ENCODE assay signal across 8 mouse cellular contexts in genomic region chr7:41499018-41499388, GRCm38 (mm10). TPM values are rescaled to one million over a fixed set of nuclear protein-coding genes. Genes with fewer than 3 reads are reported as not detected.
A peak's percentile ranks its signal among the peaks of the same experiment; 100 is the strongest.
DNase-seq lines count a peak whose midpoint lies in the region; ATAC-seq and TF ChIP-seq lines count a peak whose summit lies in the region.
"Not testable (repeated sequence)": the region's sequence is repeated elsewhere in the genome, so short reads cannot be mapped to it uniquely, and the experiment has no call there.

No protein-coding gene starts in this region.

- peak overlapping the region; percentile 88 for H3K4me2 ChIP-seq in heart, embryonic 11.5 days
- H3K4me2 ChIP-seq in hindbrain, postnatal 0 days (ENCODE audit: low read depth, low read length), result peak overlapping the region; percentile 67
- H3K4me2 ChIP-seq in limb, embryonic 11.5 days (ENCODE audit: low read depth, severe bottlenecking), result peak overlapping the region; percentile 67
- peak overlapping the region; percentile 84 for H3K4me2 ChIP-seq in lung, embryonic 15.5 days

- TF ChIP-seq POLR2A in embryonic fibroblast, embryonic 13.5 days (IDR thresholded peaks at IDR 0.05; ENCODE audit: low read depth, low read length); thymus, adult 2 months (IDR thresholded peaks at IDR 0.05; ENCODE audit: control insufficient read depth, extremely low read depth, insufficient read depth, low read length, poor library complexity): not testable (repeated sequence)

- peak overlapping the region; percentile 84 for H3K4me3 ChIP-seq in embryonic fibroblast, embryonic 13.5 days (ENCODE audit: insufficient read depth, low read length)
- peak overlapping the region; percentile 59 for H3K4me3 ChIP-seq in heart, embryonic 11.5 days (ENCODE audit: low read depth, low read length)
- peak overlapping the region; percentile 60 for H3K4me3 ChIP-seq in hindbrain, postnatal 0 days (ENCODE audit: low read length)
- peak overlapping the region; percentile 54 for H3K4me3 ChIP-seq in limb, embryonic 11.5 days (ENCODE audit: low read depth, low read length)
- H3K4me3 ChIP-seq in lung, embryonic 15.5 days, result peak overlapping the region; percentile 69
- H3K4me3 ChIP-seq in thymus, adult 2 months (ENCODE audit: control insufficient read depth, insufficient read depth, low read length), result peak overlapping the region; percentile 59

- H3K9ac ChIP-seq in heart, embryonic 11.5 days (ENCODE audit: low read depth, low read length), result peak overlapping the region; percentile 77
- H3K9ac ChIP-seq in hindbrain, postnatal 0 days (replicated peaks; ENCODE audit: low read length), result peak overlapping the region; percentile 46
- H3K9ac ChIP-seq in limb, embryonic 11.5 days (ENCODE audit: low read length), result peak overlapping the region; percentile 56
- H3K9ac ChIP-seq in lung, embryonic 15.5 days, result peak overlapping the region; percentile 41

- H3K4me1 ChIP-seq in embryonic fibroblast, embryonic 13.5 days (ENCODE audit: control insufficient read depth, insufficient read depth, low read length); heart, embryonic 11.5 days (ENCODE audit: control insufficient read depth, insufficient read depth, low read length); hindbrain, postnatal 0 days (ENCODE audit: insufficient read depth, low read length); limb, embryonic 11.5 days (ENCODE audit: control insufficient read depth, insufficient read depth, low read length); lung, embryonic 15.5 days; thymus, adult 2 months (replicated peaks; ENCODE audit: control insufficient read depth, insufficient read depth, low read length): not testable (repeated sequence)

- not testable (repeated sequence) for H3K27ac ChIP-seq in embryonic fibroblast, embryonic 13.5 days (ENCODE audit: insufficient read depth, low read length); heart, embryonic 11.5 days (ENCODE audit: low read depth, low read length); limb, embryonic 11.5 days (replicated peaks; ENCODE audit: low read depth, low read length)
- peak overlapping the region; percentile 70; the same call in 1 of the 2 replicates for H3K27ac ChIP-seq in hindbrain, postnatal 0 days
- peak overlapping the region; percentile 80 for H3K27ac ChIP-seq in lung, embryonic 15.5 days
- H3K27ac ChIP-seq in thymus, adult 2 months (ENCODE audit: control insufficient read depth, insufficient read depth, low read length), result peak overlapping the region; percentile 52

- not testable (repeated sequence) for H3K9me3 ChIP-seq in heart, embryonic 11.5 days (replicated peaks; ENCODE audit: control insufficient read depth, low read length); hindbrain, postnatal 0 days (ENCODE audit: low read length); limb, embryonic 11.5 days (ENCODE audit: control insufficient read depth, low read length); lung, embryonic 15.5 days

- DNase-seq in hindbrain, postnatal 0 days (ENCODE audit: low spot score); limb, embryonic 11.5 days (ENCODE audit: low spot score); thymus, adult 2 months: not testable (repeated sequence)

- H3K27me3 ChIP-seq in heart, embryonic 11.5 days (ENCODE audit: control insufficient read depth, insufficient read depth, low read length); hindbrain, postnatal 0 days (ENCODE audit: insufficient read depth, low read length); limb, embryonic 11.5 days (ENCODE audit: control insufficient read depth, insufficient read depth, low read length); lung, embryonic 15.5 days; thymus, adult 2 months (ENCODE audit: control insufficient read depth, insufficient read depth, low read length): not testable (repeated sequence)

- peak; percentile 3 for ATAC-seq in activated CD4-positive, CD25-positive, alpha-beta regulatory T cell, adult 4 months
- peak; percentile 65 for ATAC-seq in heart, embryonic 11.5 days (replicated peaks; ENCODE audit: insufficient number of reproducible peaks, low FRiP score, low TSS enrichment)
- ATAC-seq in hindbrain, postnatal 0 days; lung, embryonic 15.5 days (ENCODE audit: borderline replicate concordance, extremely low read depth, low FRiP score, low TSS enrichment): not testable (repeated sequence)
- peak; percentile 78 for ATAC-seq in limb, embryonic 11.5 days (ENCODE audit: insufficient number of reproducible peaks, low FRiP score, low TSS enrichment, low read depth)
- ATAC-seq in monocyte, adult 5-6 weeks (replicated peaks; ENCODE audit: insufficient number of reproducible peaks, low FRiP score, low TSS enrichment, poor library complexity, severe bottlenecking), result peak; percentile 41

- H3K36me3 ChIP-seq in heart, embryonic 11.5 days (ENCODE audit: control insufficient read depth, insufficient read depth, low read length); hindbrain, postnatal 0 days (ENCODE audit: insufficient read depth, low read length); limb, embryonic 11.5 days (ENCODE audit: control insufficient read depth, insufficient read depth, low read length); lung, embryonic 15.5 days; thymus, adult 2 months (ENCODE audit: control insufficient read depth, insufficient read depth, low read length): not testable (repeated sequence)

- WGBS in heart, embryonic 11.5 days (ENCODE audit: insufficient replicate concordance), result 0% methylated on average over 6 of the region's 6 CpGs
- WGBS in hindbrain, postnatal 0 days, result under 1% methylated on average over 6 of the region's 6 CpGs
- 0% methylated on average over 6 of the region's 6 CpGs for WGBS in limb, embryonic 11.5 days
- under 1% methylated on average over 6 of the region's 6 CpGs for WGBS in lung, embryonic 15.5 days
- 2% methylated on average over 6 of the region's 6 CpGs for WGBS in thymus, adult 2 months

- not testable (repeated sequence) for TF ChIP-seq CTCF in embryonic fibroblast, embryonic 13.5 days (IDR thresholded peaks at IDR 0.05; ENCODE audit: borderline replicate concordance, insufficient read depth, low read length); hindbrain, postnatal 0 days (IDR thresholded peaks at IDR 0.05; ENCODE audit: low read depth); thymus, adult 2 months (IDR thresholded peaks at IDR 0.05; ENCODE audit: borderline replicate concordance, control insufficient read depth, extremely low read depth, insufficient read depth, low read length, poor library complexity)

RNA-seq across cellular contexts. Expression of gene Gm20449, which starts 0.2 kb away (rescaled TPM):
- polyA plus RNA-seq in activated CD4-positive, CD25-positive, alpha-beta regulatory T cell, adult 4 months (2017; shearing (Covaris generic)), result not detected
- polyA plus RNA-seq in embryonic fibroblast, embryonic 13.5 days (2011; ENCODE audit: insufficient read length, low read depth, missing spikeins), result 0.17 and 0.21 TPM in 2 replicates
- polyA plus RNA-seq in heart, embryonic 11.5 days (2014; fragmentation: Nextera tagmentation; extraction: Ambion mirVana), result 0.07 TPM in 1 of 2 replicates, not detected in the other
- total RNA-seq in hindbrain, postnatal 0 days (2014; rRNA removed), result 0.11 TPM in 1 of 2 replicates, not detected in the other
- polyA plus RNA-seq in hindbrain, postnatal 0 days (2015; fragmentation: Nextera tagmentation; extraction: Ambion mirVana), result 0.08 and 0.15 TPM in 2 replicates
- 0.13 TPM in 1 of 2 replicates, not detected in the other for polyA plus RNA-seq in limb, embryonic 11.5 days (2014; fragmentation: Nextera tagmentation; extraction: Ambion mirVana)
- polyA plus RNA-seq in lung, embryonic 15.5 days (2015; fragmentation: Nextera tagmentation; extraction: Ambion mirVana), result 0.06 TPM in 1 of 2 replicates, not detected in the other
- not detected in 3 replicates for total RNA-seq in monocyte, adult 5-6 weeks (2017)
- polyA plus RNA-seq in thymus, adult 2 months (2012; rRNA removed), result 0.11 and 0.17 TPM in 2 replicates

RNA-seq across cellular contexts. Expression of gene AW146154, which starts 0.7 kb away (rescaled TPM):
- polyA plus RNA-seq in activated CD4-positive, CD25-positive, alpha-beta regulatory T cell, adult 4 months (2017; shearing (Covaris generic)), result 10 to 100 TPM; 16.0 to 17.4 TPM
- polyA plus RNA-seq in embryonic fibroblast, embryonic 13.5 days (2011; ENCODE audit: insufficient read length, low read depth, missing spikeins), result 6.8 and 9.2 TPM in 2 replicates
- polyA plus RNA-seq in heart, embryonic 11.5 days (2014; fragmentation: Nextera tagmentation; extraction: Ambion mirVana), result 4.9 and 7.3 TPM in 2 replicates
- 3.0 and 5.3 TPM in 2 replicates for total RNA-seq in hindbrain, postnatal 0 days (2014; rRNA removed)
- polyA plus RNA-seq in hindbrain, postnatal 0 days (2015; fragmentation: Nextera tagmentation; extraction: Ambion mirVana), result 3.6 and 4.1 TPM in 2 replicates
- 10.5 and 12.7 TPM in 2 replicates for polyA plus RNA-seq in limb, embryonic 11.5 days (2014; fragmentation: Nextera tagmentation; extraction: Ambion mirVana)
- 10.6 and 12.2 TPM in 2 replicates for polyA plus RNA-seq in lung, embryonic 15.5 days (2015; fragmentation: Nextera tagmentation; extraction: Ambion mirVana)
- total RNA-seq in monocyte, adult 5-6 weeks (2017), result 1.8 to 9.9 TPM (median 5.0 TPM) in 3 replicates
- 9.9 and 10.8 TPM in 2 replicates for polyA plus RNA-seq in thymus, adult 2 months (2012; rRNA removed)

RNA-seq across cellular contexts. Expression of gene Vmn2r57, which starts 50.5 kb away (rescaled TPM):
- polyA plus RNA-seq in activated CD4-positive, CD25-positive, alpha-beta regulatory T cell, adult 4 months (2017; shearing (Covaris generic)), result under 1 TPM in 1 of 2 experiments, not detected in 1; 0.32 TPM
- 0.15 and 0.21 TPM in 2 replicates for polyA plus RNA-seq in embryonic fibroblast, embryonic 13.5 days (2011; ENCODE audit: insufficient read length, low read depth, missing spikeins)
- polyA plus RNA-seq in heart, embryonic 11.5 days (2014; fragmentation: Nextera tagmentation; extraction: Ambion mirVana), result 0.10 and 0.21 TPM in 2 replicates
- total RNA-seq in hindbrain, postnatal 0 days (2014; rRNA removed), result 0.07 and 0.58 TPM in 2 replicates
- polyA plus RNA-seq in hindbrain, postnatal 0 days (2015; fragmentation: Nextera tagmentation; extraction: Ambion mirVana), result 0.45 and 0.47 TPM in 2 replicates
- 0.40 and 0.47 TPM in 2 replicates for polyA plus RNA-seq in limb, embryonic 11.5 days (2014; fragmentation: Nextera tagmentation; extraction: Ambion mirVana)
- 0.11 and 0.12 TPM in 2 replicates for polyA plus RNA-seq in lung, embryonic 15.5 days (2015; fragmentation: Nextera tagmentation; extraction: Ambion mirVana)
- under 0.01 TPM in 1 of 3 replicates, not detected in the others for total RNA-seq in monocyte, adult 5-6 weeks (2017)
- 0.04 TPM in 2 replicates for polyA plus RNA-seq in thymus, adult 2 months (2012; rRNA removed)
